Mouse (Mus musculus): ENCODE data around the gene Tspan33. TPM values are rescaled to one million over a fixed set of nuclear protein-coding genes. Genes with fewer than 3 reads are reported as not detected.

The Tspan33 gene
- polyA plus RNA-seq (2014; fragmentation: Nextera tagmentation; extraction: Ambion mirVana): 5.7 and 6.1 TPM in 2 replicates

DNA sequence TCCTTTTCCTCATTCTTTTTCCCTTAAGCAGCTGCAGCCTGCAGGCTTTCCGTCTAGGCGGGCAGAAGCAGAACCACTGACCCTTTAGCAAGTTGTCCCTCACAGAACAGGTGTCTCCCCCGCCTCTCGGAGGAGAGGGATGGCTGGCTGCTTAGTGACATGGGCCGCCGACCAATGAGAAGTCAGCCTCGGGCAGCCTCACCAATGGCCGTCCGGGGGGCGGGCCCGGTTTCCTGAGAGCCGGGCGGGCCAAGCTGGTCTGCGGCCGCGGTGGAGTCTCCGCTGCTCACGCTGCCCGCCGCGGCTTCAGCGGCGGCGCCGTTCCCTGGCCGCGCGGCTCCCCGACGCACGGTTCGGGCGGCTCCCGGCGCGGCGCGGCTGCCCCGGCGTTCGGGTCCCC, at the start of gene Tspan33:
TSS of gene Tspan33 (plus strand) at position 270 of the 400 bp plus-strand sequence.
- ATAC-seq (ENCODE audit: low FRiP score): peak; percentile 98
- H3K4me3 ChIP-seq (ENCODE audit: low read depth, low read length): peak within 1 kb of the TSS; percentile 71

DNA sequence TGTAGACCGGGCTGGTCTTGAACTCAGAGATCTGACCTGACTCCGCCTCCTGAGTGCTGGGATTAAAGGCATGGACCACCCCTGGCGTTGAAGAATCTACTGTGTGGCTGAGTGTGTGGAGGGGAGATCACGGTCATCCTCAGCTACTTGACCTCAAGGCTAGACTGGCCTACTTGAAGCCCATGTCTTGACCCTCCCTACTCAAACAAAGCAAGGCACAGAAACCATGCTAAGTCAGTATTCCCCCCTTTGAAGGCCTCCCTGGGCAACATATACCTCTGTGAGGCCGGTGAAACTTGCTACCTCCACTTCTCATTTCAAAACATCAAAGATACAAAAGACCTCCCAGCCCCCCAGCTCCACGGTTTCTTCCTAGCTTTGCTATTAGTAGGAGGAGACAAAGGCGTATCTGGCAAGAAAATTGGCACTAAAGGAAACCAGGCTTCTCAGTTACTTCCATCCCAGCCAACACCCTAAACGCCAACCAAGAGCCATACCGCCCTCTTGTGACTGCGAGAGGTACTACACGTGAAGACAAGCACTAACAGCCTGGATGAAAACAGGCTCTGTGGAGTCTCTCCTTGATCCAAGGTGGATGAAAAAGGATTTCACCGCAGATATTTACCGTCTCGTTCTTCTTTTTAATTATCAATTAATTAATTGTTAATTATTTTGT, 44.4 kb upstream of the Tspan33 start:
- H3K4me2 ChIP-seq (replicated peaks; ENCODE audit: low read depth, low read length): no peak overlapping the region
- peak; percentile 91 for DNase-seq (ENCODE audit: low spot score)
- H3K27ac ChIP-seq (ENCODE audit: low read depth, low read length): no peak overlapping the region
- H3K36me3 ChIP-seq (ENCODE audit: control insufficient read depth, insufficient read depth, low read length): no peaks in the 10 kb centered on the region
- no peak overlapping the region for H3K4me3 ChIP-seq (ENCODE audit: low read depth, low read length)
- H3K9ac ChIP-seq (ENCODE audit: low read depth, low read length): no peak overlapping the region
- no peaks in the 10 kb centered on the region for H3K4me1 ChIP-seq (replicated peaks; ENCODE audit: control insufficient read depth, insufficient read depth, low read length)
- 33% methylated on average over 14 of the region's 14 CpGs for WGBS
- no peaks in the 10 kb centered on the region for H3K27me3 ChIP-seq (ENCODE audit: control insufficient read depth, insufficient read depth, low read length)
- ATAC-seq (ENCODE audit: low FRiP score): peak; percentile 53; the same call in 1 of the 2 replicates
- no peaks in the 10 kb centered on the region for H3K9me3 ChIP-seq (ENCODE audit: control insufficient read depth, low read length)

More for the DNA sequence above, at the start of gene Tspan33:
- whole genome bisulfite sequencing: 0% methylated on average over 24 of the region's 41 CpGs
- H3K4me2 ChIP-seq (replicated peaks; ENCODE audit: low read depth, low read length): peak within 1 kb of the TSS; percentile 93
- H3K9ac ChIP-seq (ENCODE audit: low read depth, low read length): peak within 1 kb of the TSS; percentile 79
- H3K27ac ChIP-seq (ENCODE audit: low read depth, low read length): no peak within 1 kb of the TSS
- peak; percentile 95 for DNase-seq (ENCODE audit: low spot score)
- H3K4me1 ChIP-seq (replicated peaks; ENCODE audit: control insufficient read depth, insufficient read depth, low read length): no peaks in the 10 kb centered on the region
- 0 out of 2 replicates have a peak, but pooled peaks cover 2% of the 10 kb centered on the region for H3K27me3 ChIP-seq (ENCODE audit: control insufficient read depth, insufficient read depth, low read length)
- no peaks in the 10 kb centered on the region for H3K36me3 ChIP-seq (ENCODE audit: control insufficient read depth, insufficient read depth, low read length)
- no peaks in the 10 kb centered on the region for H3K9me3 ChIP-seq (ENCODE audit: control insufficient read depth, low read length)

DNA sequence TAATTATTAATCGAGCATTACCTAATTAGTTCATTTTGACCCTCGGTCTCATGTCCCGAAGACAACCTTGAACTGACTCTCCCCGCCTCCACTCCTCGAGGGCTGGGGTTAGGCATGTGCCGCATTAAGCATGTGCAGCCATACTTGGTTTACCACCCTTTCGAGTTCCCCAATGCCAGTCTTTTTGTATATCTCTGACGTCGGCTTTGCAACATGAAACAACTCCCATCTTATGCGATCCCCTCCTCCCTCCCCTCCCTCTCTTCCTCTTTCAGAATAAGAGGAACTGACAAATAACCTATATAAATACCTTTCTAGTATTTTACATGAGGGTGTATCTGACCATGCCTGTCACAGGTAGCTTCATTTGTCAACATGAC, 43.9 kb upstream of the Tspan33 start:
- DNase-seq (ENCODE audit: low spot score): no peak
- WGBS: 71% methylated on average over 10 of the region's 10 CpGs
- ATAC-seq (ENCODE audit: low FRiP score): no peak
- Histone ChIP-seq H3K4me3 (ENCODE audit: low read depth, low read length) (no peak overlapping the region), H3K27ac (ENCODE audit: low read depth, low read length) (no peak overlapping the region), H3K9me3 (ENCODE audit: control insufficient read depth, low read length) (no peaks in the 10 kb centered on the region), H3K27me3 (ENCODE audit: control insufficient read depth, insufficient read depth, low read length) (no peaks in the 10 kb centered on the region), H3K4me2 (replicated peaks; ENCODE audit: low read depth, low read length) (no peak overlapping the region), H3K4me1 (replicated peaks; ENCODE audit: control insufficient read depth, insufficient read depth, low read length) (no peaks in the 10 kb centered on the region), H3K9ac (ENCODE audit: low read depth, low read length) (no peak overlapping the region), H3K36me3 (ENCODE audit: control insufficient read depth, insufficient read depth, low read length) (no peaks in the 10 kb centered on the region)

DNA sequence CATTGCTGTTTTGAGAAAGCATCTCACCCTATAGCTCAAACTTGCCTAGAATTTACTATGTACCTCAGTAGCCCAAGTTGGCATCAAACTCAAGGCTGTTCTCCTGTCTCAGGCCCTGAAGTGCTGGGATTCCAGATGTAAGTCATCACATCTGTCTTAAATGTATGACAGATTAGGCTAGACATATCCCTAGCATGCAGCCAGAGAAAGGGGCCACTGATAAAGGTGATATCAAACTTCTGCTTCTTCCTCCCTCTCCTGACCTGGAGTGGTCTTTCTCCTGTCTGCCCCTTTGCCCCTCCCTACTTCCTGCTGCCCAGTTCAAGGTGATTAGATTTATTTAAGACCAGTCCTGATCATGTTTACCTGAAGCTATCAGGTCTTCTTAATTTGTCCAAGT, 40.8 kb upstream of the Tspan33 start:
- no peak overlapping the region for H3K27ac ChIP-seq (ENCODE audit: low read depth, low read length)
- DNase-seq (ENCODE audit: low spot score) (no peak), ATAC-seq (ENCODE audit: low FRiP score) (no peak)
- H3K27me3 ChIP-seq (ENCODE audit: control insufficient read depth, insufficient read depth, low read length): no peaks in the 10 kb centered on the region
- H3K36me3 ChIP-seq (ENCODE audit: control insufficient read depth, insufficient read depth, low read length): no peaks in the 10 kb centered on the region
- no peak overlapping the region for H3K4me2 ChIP-seq (replicated peaks; ENCODE audit: low read depth, low read length)
- no peaks in the 10 kb centered on the region for H3K9me3 ChIP-seq (ENCODE audit: control insufficient read depth, low read length)
- no peak overlapping the region for H3K9ac ChIP-seq (ENCODE audit: low read depth, low read length)
- no peaks in the 10 kb centered on the region for H3K4me1 ChIP-seq (replicated peaks; ENCODE audit: control insufficient read depth, insufficient read depth, low read length)
- no peak overlapping the region for H3K4me3 ChIP-seq (ENCODE audit: low read depth, low read length)

DNA sequence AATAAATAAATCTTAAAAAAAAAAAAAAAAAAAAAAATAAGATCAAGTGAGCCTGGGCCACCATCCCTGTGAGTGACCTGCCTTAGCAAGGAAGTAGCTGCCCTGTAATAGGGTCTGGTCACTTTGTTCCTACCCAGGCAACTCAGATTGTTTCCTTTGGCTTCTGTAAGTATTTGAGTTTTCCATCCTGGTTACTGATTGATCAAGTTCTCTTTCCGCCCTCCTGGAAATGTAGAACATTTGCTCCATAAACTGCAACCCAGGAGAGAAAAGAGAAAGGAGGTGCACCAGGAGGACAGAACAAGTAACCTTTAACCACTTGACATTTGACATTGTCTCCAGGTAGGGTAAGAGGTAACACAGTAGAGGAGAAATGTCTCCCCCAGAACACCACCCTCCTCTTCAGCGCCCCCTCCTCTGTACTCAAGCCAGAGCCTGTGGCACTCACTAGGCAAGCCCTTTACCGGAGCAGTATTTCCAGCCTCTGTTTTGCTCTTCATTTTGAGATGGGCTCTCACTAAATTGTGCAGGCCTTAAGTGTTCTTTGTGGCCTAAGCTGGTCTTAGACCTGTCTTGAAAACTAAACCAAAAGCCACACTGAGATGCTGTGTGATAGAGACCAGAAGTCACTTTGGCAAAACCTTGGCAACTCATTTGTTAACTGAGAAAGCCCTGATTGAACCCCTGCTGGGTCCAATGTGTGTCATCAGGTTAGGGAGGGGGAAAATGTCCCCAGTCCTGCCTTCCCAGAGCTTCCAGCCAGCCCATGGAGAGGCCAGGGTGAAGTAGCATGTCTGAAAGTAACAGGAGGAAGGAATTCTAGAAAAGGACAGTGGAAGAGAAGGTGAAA, 35.2 kb upstream of the Tspan33 start:
- Histone ChIP-seq H3K36me3 (ENCODE audit: control insufficient read depth, insufficient read depth, low read length) (no peaks in the 10 kb centered on the region), H3K27me3 (ENCODE audit: control insufficient read depth, insufficient read depth, low read length) (no peaks in the 10 kb centered on the region), H3K4me3 (ENCODE audit: low read depth, low read length) (no peak overlapping the region), H3K27ac (ENCODE audit: low read depth, low read length) (no peak overlapping the region), H3K9ac (ENCODE audit: low read depth, low read length) (no peak overlapping the region), H3K9me3 (ENCODE audit: control insufficient read depth, low read length) (no peaks in the 10 kb centered on the region), H3K4me1 (replicated peaks; ENCODE audit: control insufficient read depth, insufficient read depth, low read length) (no peaks in the 10 kb centered on the region), H3K4me2 (replicated peaks; ENCODE audit: low read depth, low read length) (no peak overlapping the region)
- ATAC-seq (ENCODE audit: low FRiP score) (no peak), DNase-seq (ENCODE audit: low spot score) (no peak)
- WGBS: 78% methylated on average over 3 of the region's 3 CpGs

DNA sequence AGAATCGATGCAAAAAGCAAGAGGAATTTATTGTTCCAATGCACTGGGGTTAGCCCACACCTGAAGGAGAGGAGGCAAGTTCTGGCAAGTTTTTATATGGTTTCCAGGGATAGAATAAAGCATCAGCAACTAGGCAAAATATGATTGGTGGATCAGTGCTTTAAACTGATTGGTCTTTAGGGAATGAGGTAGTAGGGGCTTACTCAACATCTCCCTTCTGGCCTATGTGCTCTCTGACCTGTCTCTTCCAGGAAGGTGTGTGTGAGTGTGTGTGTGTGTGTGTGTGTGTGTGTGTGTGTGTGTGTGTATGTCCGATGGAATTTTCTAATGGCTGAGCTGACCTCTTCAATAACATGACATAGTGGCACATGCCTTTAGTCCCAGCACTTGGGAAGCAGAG, 34.1 kb upstream of the Tspan33 start:
- Histone ChIP-seq H3K9me3 (ENCODE audit: control insufficient read depth, low read length) (no peaks in the 10 kb centered on the region), H3K4me2 (replicated peaks; ENCODE audit: low read depth, low read length) (no peak overlapping the region), H3K4me1 (replicated peaks; ENCODE audit: control insufficient read depth, insufficient read depth, low read length) (no peaks in the 10 kb centered on the region), H3K36me3 (ENCODE audit: control insufficient read depth, insufficient read depth, low read length) (no peaks in the 10 kb centered on the region), H3K9ac (ENCODE audit: low read depth, low read length) (no peak overlapping the region), H3K27me3 (ENCODE audit: control insufficient read depth, insufficient read depth, low read length) (no peaks in the 10 kb centered on the region), H3K27ac (ENCODE audit: low read depth, low read length) (no peak overlapping the region), H3K4me3 (ENCODE audit: low read depth, low read length) (no peak overlapping the region)
- ATAC-seq (ENCODE audit: low FRiP score) (no peak), DNase-seq (ENCODE audit: low spot score) (no peak)
- WGBS: 86% methylated on average over 2 of the region's 2 CpGs

DNA sequence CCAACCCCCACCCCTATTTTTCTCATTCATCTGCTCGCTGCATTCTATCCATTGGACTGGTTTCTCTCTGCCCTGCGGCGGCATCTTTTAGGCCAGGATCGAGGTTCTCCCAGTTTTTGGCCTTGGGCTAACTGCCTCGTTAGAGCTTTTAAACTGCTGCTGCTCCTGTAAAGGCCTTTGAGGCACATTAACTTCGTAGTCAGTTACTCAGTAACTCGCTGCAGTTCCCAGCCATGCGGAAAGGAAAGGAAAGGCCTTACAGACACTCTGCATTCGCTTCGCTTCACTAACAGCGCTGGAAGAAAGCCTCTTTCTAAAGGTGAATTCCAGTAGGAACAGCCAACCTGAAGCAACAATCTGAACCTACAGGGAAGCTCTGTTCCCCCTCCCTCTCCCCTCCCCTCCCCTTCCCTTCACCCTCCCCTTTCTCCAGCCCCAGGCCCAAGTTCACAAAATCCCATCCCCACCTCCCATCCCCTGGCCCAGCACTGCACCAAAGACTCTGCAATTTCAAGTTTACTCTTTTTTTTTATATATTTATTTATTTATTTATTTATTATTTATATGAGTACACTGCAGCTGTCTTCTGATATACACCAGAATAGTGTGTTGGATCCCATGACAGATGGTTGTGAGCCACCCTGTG, 33.2 kb upstream of the Tspan33 start:
- no peaks in the 10 kb centered on the region for H3K27me3 ChIP-seq (ENCODE audit: control insufficient read depth, insufficient read depth, low read length)
- no peaks in the 10 kb centered on the region for H3K9me3 ChIP-seq (ENCODE audit: control insufficient read depth, low read length)
- no peak overlapping the region for H3K9ac ChIP-seq (ENCODE audit: low read depth, low read length)
- no peaks in the 10 kb centered on the region for H3K36me3 ChIP-seq (ENCODE audit: control insufficient read depth, insufficient read depth, low read length)
- no peak overlapping the region for H3K4me2 ChIP-seq (replicated peaks; ENCODE audit: low read depth, low read length)
- ATAC-seq (ENCODE audit: low FRiP score) (no peak), DNase-seq (ENCODE audit: low spot score) (peak; percentile 14)
- 49% methylated on average over 11 of the region's 11 CpGs for WGBS
- no peak overlapping the region for H3K27ac ChIP-seq (ENCODE audit: low read depth, low read length)
- H3K4me3 ChIP-seq (ENCODE audit: low read depth, low read length): no peak overlapping the region
- H3K4me1 ChIP-seq (replicated peaks; ENCODE audit: control insufficient read depth, insufficient read depth, low read length): no peaks in the 10 kb centered on the region

DNA sequence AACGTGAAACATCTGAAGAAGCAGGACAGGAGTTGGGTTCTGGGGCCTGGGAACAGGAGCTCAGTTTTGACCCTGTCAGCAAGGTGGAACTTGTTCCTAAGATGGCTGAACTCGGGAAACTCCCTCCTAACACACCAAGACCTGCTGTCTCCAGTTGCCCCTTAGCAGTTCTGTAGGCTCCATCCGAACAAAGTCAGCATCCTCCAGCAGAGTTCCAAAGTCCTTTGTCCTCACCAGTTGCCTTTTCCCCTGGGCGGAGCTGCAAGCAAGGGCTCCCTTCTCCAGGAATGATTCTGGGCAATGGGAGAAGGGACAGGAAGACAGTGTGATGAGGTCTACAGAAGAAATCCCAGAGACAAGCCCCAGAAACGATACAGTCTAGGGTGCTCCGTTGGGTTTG, 26.8 kb upstream of the Tspan33 start:
- no peak overlapping the region for H3K4me2 ChIP-seq (replicated peaks; ENCODE audit: low read depth, low read length)
- no peaks in the 10 kb centered on the region for H3K9me3 ChIP-seq (ENCODE audit: control insufficient read depth, low read length)
- 80% methylated on average over 6 of the region's 6 CpGs for WGBS
- no peak overlapping the region for H3K9ac ChIP-seq (ENCODE audit: low read depth, low read length)
- H3K27ac ChIP-seq (ENCODE audit: low read depth, low read length): no peak overlapping the region
- H3K4me1 ChIP-seq (replicated peaks; ENCODE audit: control insufficient read depth, insufficient read depth, low read length): no peaks in the 10 kb centered on the region
- H3K36me3 ChIP-seq (ENCODE audit: control insufficient read depth, insufficient read depth, low read length): no peaks in the 10 kb centered on the region
- no peaks in the 10 kb centered on the region for H3K27me3 ChIP-seq (ENCODE audit: control insufficient read depth, insufficient read depth, low read length)
- no peak overlapping the region for H3K4me3 ChIP-seq (ENCODE audit: low read depth, low read length)
- ATAC-seq (ENCODE audit: low FRiP score) (no peak), DNase-seq (ENCODE audit: low spot score) (no peak)

All from hindbrain, embryonic 11.5 days (tissue).